Mouse (Mus musculus): Measurements from ENCODE around the gene Cracr2b. TPM values are rescaled to one million over a fixed set of nuclear protein-coding genes. Genes with fewer than 3 reads are reported as not detected.

Cracr2b gene
- polyA plus RNA-seq, 1 experiment = 0.06 TPM

DNA sequence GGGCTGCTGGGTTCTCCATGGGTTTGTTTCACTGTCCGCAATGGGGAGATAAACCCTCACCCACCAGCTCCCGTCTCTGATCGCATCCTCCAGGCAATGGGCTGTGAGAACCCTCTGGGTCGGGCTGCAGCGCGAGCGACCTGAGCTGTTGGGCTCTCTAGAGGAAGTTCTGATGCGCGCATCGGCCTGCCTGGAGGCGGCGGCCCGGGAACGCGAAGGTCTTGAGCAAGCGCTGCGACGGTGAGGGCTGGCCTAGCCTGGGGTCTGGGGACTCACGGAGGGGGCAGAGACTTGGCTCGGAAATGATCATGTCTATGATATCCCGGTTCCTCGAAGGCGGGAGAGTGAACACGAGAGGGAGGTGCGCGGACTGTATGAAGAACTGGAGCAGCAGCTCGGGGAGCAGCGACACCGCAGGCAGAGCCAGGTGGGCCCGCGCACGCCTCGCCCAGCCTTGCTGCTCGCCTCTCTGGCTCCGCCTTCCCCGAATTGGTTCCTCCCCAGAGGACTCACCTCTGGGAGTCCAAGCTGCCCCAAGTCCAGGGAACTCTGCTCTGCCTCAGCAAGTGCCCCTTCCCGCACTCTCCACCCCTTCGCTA, 3.8 kb downstream of the Cracr2b start:
- Histone ChIP-seq H3K9me3 (ENCODE audit: control insufficient read depth, low read length) (peaks cover 16% of the 10 kb centered on the region; the same call in 1 of the 2 replicates), H3K4me3 (replicated peaks) (no peak overlapping the region), H3K27me3 (ENCODE audit: control insufficient read depth) (peaks cover 72% of the 10 kb centered on the region), H3K4me1 (ENCODE audit: control insufficient read depth) (peaks cover 48% of the 10 kb centered on the region), H3K36me3 (ENCODE audit: control insufficient read depth) (peaks cover 12% of the 10 kb centered on the region)
- TF ChIP-seq TAL1 (IDR thresholded peaks at IDR 0.05; ENCODE audit: low read length) (no peak), GATA1 (IDR thresholded peaks at IDR 0.05; ENCODE audit: low read length) (no peak)

DNA sequence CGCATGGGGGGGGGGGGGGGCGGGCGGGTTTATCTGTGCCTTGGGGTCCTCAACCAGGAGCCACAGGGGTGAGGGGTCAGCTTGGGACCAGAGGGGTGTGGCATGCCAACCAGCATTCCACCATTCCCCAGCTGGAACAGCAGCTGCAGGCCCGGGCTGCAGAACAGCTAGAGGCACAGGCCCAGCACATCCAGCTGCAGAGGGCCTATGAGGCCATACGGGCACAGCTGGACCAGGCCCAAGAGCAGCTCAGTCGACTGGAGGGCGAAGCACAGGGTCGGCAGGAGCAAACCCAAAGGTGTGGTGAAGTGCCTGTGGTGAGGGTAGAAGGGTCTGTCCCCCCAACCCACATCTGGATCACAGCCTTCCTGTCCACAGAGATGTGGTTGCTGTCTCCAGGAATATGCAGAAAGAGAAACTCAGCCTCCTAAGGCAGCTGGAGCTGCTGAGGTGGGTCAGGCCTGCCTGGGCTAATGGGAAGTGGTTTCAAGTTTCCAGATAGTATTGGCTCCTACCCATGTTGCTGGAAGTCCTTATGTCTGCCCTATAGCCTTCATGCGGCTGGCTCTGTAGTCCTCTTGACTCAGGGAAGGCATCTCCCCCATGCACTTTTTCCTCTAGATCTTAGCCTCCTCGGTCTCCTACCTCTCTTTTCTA, 4.6 kb downstream of the Cracr2b start:
- Histone ChIP-seq H3K4me3 (replicated peaks) (no peak overlapping the region), H3K36me3 (ENCODE audit: control insufficient read depth) (peaks cover 20% of the 10 kb centered on the region), H3K27me3 (ENCODE audit: control insufficient read depth) (peaks cover 64% of the 10 kb centered on the region), H3K4me1 (ENCODE audit: control insufficient read depth) (peaks cover 56% of the 10 kb centered on the region), H3K9me3 (ENCODE audit: control insufficient read depth, low read length) (peaks cover 16% of the 10 kb centered on the region; the same call in 1 of the 2 replicates)
- no peak for TF ChIP-seq GATA1 (IDR thresholded peaks at IDR 0.05; ENCODE audit: low read length)
- no peak for TF ChIP-seq TAL1 (IDR thresholded peaks at IDR 0.05; ENCODE audit: low read length)

- H3K4me3 ChIP-seq (replicated peaks) = no peak overlapping the region
Observed at GRCm38 (mm10) chr7:141466045-141466394, 5.1 kb downstream of the Cracr2b start.

DNA sequence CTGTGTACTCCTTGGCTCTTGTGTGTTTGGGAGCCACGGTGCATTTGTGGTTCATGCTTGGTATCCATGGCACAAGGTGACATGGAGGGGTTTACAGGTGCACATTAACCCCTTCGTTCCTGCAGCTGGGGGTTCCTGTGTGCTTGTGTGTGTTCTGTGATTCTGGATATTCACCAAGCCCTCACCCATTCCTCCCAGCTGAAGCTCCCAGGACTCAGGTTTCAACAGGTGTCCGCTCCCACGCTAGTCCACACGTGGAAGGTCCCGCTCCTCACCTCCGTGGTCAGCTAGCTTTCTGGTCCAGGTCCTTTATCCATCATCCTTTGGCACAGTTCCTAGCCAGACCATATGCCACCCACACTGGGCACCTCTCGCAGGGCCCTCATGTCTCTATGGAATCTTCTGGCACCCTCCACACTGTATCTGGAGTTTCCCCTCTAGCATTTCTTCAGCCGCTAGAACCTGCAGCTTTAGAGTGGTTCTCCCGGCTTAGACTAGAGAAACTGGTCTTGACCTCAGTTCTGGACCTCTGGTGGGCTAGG, 5.8 kb downstream of the Cracr2b start:
- H3K9me3 ChIP-seq (ENCODE audit: control insufficient read depth, low read length) = peaks cover 13% of the 10 kb centered on the region; the same call in 1 of the 2 replicates
- TF ChIP-seq TAL1 (IDR thresholded peaks at IDR 0.05; ENCODE audit: low read length) = no peak
- TF ChIP-seq GATA1 (IDR thresholded peaks at IDR 0.05; ENCODE audit: low read length) = no peak
- H3K27me3 ChIP-seq (ENCODE audit: control insufficient read depth) = peaks cover 52% of the 10 kb centered on the region
- H3K36me3 ChIP-seq (ENCODE audit: control insufficient read depth) = peaks cover 31% of the 10 kb centered on the region
- peaks cover 59% of the 10 kb centered on the region for H3K4me1 ChIP-seq (ENCODE audit: control insufficient read depth)
- H3K4me3 ChIP-seq (replicated peaks) = peak overlapping the region; percentile 69

More at GRCm38 (mm10) chr7:141466045-141466394, 5.1 kb downstream of the Cracr2b start:
- Histone ChIP-seq H3K4me1 (ENCODE audit: control insufficient read depth) (peaks cover 57% of the 10 kb centered on the region), H3K9me3 (ENCODE audit: control insufficient read depth, low read length) (peaks cover 16% of the 10 kb centered on the region; the same call in 1 of the 2 replicates), H3K27me3 (ENCODE audit: control insufficient read depth) (peaks cover 59% of the 10 kb centered on the region), H3K36me3 (ENCODE audit: control insufficient read depth) (peaks cover 25% of the 10 kb centered on the region)
- no peak for TF ChIP-seq TAL1 (IDR thresholded peaks at IDR 0.05; ENCODE audit: low read length)
- no peak for TF ChIP-seq GATA1 (IDR thresholded peaks at IDR 0.05; ENCODE audit: low read length)

DNA sequence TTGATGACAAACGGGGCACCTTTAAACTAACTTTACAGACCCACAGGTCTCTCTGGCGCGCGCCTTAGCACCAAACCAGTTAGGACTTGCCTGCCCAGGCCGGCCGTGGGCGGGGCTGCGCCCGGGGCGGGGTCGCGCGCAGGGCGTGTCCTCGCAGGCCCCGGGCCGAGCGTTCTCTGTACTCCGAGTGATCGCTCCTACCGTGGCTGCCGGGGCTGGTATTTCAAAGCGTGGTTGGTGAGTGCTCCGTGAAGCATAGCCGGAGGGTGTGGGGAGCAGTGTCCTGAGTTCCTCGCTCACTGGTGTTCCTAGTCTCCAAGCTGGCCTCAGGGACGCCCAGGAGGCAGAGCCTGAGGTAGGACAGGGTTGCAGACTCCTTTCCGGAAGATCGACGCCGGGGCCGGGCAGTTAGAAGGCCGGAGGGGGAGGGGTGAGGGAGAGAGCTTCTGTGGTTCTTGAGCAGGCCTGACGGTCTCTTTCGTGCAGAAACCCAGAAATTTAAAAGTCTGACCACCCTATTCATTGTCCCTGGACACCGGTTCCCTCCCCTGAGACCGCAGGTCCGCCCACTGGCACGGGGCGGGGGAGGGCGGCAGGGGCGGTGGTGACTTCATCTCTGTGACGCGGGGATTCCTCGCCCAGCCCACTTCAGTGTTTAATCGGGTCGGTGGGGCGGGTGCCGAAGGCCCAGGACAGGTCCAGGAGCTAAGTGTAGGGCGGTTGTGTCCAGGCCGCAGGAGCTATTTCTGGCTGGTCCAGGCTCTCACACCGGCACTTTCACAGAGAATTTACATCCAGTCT, 6.5 kb downstream of the Cracr2b start, which contains the start of gene Cd151:
Gene Cd151, plus strand, starts transcription at position 163 of the 801 bp plus-strand sequence.
- Histone ChIP-seq H3K4me1 (ENCODE audit: control insufficient read depth) (peaks cover 62% of the 10 kb centered on the region), H3K9me3 (ENCODE audit: control insufficient read depth, low read length) (peaks cover 9% of the 10 kb centered on the region; the same call in 1 of the 2 replicates), H3K27me3 (ENCODE audit: control insufficient read depth) (peaks cover 45% of the 10 kb centered on the region), H3K4me3 (replicated peaks) (peak within 1 kb of the TSS; percentile 69), H3K36me3 (ENCODE audit: control insufficient read depth) (peaks cover 37% of the 10 kb centered on the region)
- TF ChIP-seq GATA1 (IDR thresholded peaks at IDR 0.05; ENCODE audit: low read length) (no peak), TAL1 (IDR thresholded peaks at IDR 0.05; ENCODE audit: low read length) (no peak)

- H3K36me3 ChIP-seq (ENCODE audit: control insufficient read depth) = peaks cover 44% of the 10 kb centered on the region
- peaks cover 38% of the 10 kb centered on the region for H3K27me3 ChIP-seq (ENCODE audit: control insufficient read depth)
- H3K4me3 ChIP-seq (replicated peaks) = peak overlapping the region; percentile 69
- no peak for TF ChIP-seq GATA1 (IDR thresholded peaks at IDR 0.05; ENCODE audit: low read length)
- H3K9me3 ChIP-seq (ENCODE audit: control insufficient read depth, low read length) = peaks cover 9% of the 10 kb centered on the region; the same call in 1 of the 2 replicates
- H3K4me1 ChIP-seq (ENCODE audit: control insufficient read depth) = peaks cover 66% of the 10 kb centered on the region
Observed at GRCm38 (mm10) chr7:141468164-141468521, 7.2 kb downstream of the Cracr2b start.

DNA sequence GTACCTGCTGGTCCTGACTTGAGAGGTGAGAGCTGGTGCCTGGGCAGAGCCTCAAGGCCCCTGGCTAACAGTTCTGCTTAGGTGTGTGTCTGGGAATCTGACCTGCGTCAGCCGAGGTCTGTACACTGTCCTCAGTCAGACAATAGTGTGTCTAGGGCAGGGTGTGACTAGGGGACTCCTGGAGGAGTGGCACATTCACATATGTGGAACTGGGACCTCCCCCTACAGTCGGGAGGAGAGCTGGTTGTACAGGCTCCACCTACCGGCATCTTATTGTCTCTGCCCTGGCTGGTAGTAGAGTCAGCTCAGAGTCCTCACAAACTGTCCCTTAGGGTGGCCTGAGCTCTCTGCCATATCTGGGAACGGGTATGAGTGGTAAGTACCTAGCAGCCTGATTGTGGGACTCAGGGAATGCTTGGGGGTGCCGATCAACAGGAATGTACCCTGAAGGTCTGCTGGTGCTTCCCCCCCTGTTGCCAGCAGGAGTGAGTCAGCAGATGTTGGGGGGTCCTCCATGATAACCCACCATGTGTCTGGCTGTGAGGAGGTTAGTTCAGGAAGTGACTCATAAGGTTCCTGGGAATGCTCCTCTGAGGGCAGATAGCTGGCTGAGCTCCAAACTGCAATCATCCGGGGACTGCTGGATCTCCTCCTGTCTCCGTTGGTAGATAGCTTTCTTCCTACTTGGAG, 7.8 kb downstream of the Cracr2b start:
- Histone ChIP-seq H3K27me3 (ENCODE audit: control insufficient read depth) (peaks cover 32% of the 10 kb centered on the region), H3K4me1 (ENCODE audit: control insufficient read depth) (peaks cover 71% of the 10 kb centered on the region), H3K4me3 (replicated peaks) (peak overlapping the region; percentile 69), H3K36me3 (ENCODE audit: control insufficient read depth) (peaks cover 49% of the 10 kb centered on the region), H3K9me3 (ENCODE audit: control insufficient read depth, low read length) (peaks cover 9% of the 10 kb centered on the region; the same call in 1 of the 2 replicates)
- TF ChIP-seq GATA1 (IDR thresholded peaks at IDR 0.05; ENCODE audit: low read length) = no peak
- TF ChIP-seq TAL1 (IDR thresholded peaks at IDR 0.05; ENCODE audit: low read length) = no peak

GRCm38 (mm10) chr7:141469352-141469751, 8.5 kb downstream of the Cracr2b start:
- peaks cover 78% of the 10 kb centered on the region for H3K4me1 ChIP-seq (ENCODE audit: control insufficient read depth)
- TF ChIP-seq TAL1 (IDR thresholded peaks at IDR 0.05; ENCODE audit: low read length) (no peak), GATA1 (IDR thresholded peaks at IDR 0.05; ENCODE audit: low read length) (no peak)
- peaks cover 25% of the 10 kb centered on the region for H3K27me3 ChIP-seq (ENCODE audit: control insufficient read depth)
- H3K9me3 ChIP-seq (ENCODE audit: control insufficient read depth, low read length) = peaks cover 7% of the 10 kb centered on the region; the same call in 1 of the 2 replicates
- H3K36me3 ChIP-seq (ENCODE audit: control insufficient read depth) = peaks cover 50% of the 10 kb centered on the region
- peak overlapping the region; percentile 69 for H3K4me3 ChIP-seq (replicated peaks)

Measured in erythroblast, embryonic 14.5 days (primary cell).